Mouse (Mus musculus) adrenal gland, postnatal 4 days (tissue): ENCODE data around the gene Rps6kb1. TPM values are rescaled to one million over a fixed set of nuclear protein-coding genes. Genes with fewer than 3 reads are reported as not detected.

Experiments used
- DNase-seq, 2 experiments: peaks; one replicate each; pipeline ENCODE4 v3.0.0; 2021 to 2022; ENCODE audit warnings: low spot score in 2 of 2, mixed read lengths in 2 of 2
- total RNA-seq, 2 experiments: library from RNA; stranded (reverse); gene quantifications; 2 replicates each; pipeline ENCODE4 v1.2.3; 2021

Gene Rps6kb1
- total RNA-seq, 2 experiments from 2014 or later = 50.5 to 53.2 TPM

DNA sequence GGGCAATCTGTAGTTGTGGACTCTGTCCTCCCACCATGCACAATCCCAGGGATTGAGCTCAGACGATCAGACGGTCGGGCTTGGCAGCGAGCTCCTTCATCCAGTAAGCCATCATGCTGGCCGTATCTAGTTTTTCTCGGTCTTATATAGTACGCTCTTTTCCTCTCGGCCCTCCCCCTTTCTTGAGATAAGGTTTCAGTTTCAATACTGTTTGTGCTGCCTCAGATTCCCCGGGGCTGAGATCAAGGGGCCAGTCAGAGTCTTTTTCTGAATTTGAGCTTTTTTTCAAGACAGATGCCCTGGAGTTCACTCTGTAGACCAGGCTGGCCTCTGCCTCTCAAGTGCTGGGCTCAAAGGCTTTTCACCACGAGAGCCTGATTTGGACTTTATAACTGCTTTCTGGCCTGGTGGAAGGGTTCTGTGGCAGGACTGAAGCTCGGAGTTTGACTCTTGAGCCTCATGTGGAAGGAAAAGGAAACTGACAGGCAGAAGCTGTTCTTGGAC lies 36.7 kb upstream of the Rps6kb1 start:
- no peak for DNase-seq

DNA sequence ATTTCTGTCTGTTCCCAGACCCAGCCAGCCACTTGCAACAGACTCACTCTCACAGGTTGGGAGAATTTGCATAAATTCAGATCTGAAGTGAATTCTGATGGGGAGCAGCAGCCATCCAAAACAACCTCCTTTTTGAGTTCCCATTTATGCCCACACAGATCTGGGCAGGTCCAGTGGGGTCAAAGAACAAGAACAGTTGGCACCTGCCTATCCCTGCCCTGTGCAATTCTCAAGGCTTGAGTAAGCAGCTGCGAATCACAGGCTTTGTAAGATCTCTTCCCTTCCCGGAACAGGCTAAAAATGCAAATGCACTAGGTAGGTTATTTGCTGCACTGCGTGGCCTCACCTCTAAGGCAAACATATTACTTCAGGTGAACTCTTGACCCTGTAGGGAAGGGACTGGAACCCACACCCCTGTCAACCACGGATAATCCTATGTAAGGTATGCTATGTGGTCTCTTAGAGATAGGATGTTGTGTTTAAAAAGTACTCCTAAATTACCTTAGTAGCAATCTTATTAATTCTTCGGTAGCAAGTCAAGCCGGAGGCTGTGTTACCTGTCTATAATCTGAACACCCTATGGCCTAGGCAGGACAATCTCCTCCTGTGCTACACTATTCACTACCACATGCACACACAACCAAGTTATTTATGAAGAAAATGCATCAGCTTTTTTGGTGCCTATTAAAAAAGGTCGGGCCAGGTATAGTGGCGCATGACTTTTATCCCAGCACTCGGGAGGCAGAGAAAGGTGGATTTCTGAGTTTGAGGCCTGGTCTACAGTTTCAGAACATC lies 35.9 kb upstream of the Rps6kb1 start:
- no peak for DNase-seq

DNA sequence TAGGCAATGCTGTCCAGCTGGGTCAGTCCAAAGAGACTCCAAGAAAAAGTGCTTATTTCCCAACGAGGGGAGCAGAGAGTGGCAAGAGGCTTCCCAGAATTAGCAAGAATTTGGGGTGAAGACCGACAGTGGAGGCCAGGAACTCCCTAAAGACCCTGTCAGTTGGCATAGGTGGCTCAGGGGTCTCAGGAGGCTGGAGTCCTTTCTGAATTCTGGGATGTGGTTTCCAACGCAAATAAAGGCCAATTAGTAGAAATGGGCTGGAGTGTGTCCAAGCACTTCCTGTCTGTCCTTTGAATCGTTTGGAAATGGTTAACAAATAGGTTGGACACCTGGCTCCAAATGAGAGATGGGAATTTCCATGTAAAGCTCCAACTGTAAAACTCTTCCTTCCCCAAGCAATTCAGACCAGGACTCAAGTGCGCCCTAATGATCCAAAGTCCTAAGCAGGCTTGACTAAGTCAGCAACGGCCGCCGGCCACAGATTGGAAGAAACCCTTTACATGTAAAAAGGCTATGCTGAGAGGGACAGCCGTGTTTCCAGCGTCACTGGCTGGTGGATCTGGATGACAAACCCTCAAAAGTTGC lies 35.2 kb upstream of the Rps6kb1 start:
- no peak for DNase-seq

DNA sequence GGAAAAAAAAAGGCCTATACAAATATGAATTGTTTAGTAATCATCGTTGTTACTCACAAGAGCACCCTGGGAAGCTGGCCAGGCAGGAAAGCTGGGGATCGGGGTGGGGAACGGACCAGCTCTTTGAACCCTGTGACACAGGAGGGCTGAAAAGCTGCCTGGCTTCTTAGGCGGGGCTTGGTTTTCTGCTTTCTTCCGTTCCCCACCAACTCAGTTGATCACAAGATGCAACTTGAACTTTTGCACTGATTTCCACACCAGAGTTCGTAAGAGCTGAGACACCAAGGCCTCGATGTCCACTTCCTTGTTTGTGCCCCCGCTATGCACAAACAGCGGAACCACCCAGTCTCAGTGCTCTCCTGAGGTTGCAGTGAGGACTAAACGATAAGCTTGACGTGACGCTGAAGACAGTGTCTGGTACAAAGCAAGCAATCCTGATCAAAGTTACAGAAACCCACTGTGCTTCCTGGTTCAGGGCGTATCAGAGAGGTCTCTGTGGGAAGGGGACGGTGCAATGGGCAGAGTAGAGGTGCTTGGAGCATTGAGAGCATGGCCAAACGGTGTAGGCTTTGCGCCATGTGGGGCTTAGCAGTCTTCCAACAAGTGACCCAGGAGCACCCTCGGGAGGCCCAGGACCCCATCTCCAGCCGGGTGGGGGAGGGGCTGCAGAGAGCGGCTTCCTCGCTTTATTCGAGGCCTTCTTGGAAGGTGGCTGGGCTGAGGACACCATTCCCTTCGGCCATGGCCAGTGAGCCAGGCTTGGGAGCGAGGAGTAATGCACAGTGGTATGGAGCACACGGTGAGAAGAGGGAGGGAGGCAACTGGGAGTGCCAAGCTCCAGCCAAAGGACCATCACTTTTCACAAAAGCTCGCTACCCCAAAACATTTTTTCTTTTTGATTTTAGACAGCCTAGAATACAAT lies 34.5 kb upstream of the Rps6kb1 start:
- DNase-seq = no peak

DNA sequence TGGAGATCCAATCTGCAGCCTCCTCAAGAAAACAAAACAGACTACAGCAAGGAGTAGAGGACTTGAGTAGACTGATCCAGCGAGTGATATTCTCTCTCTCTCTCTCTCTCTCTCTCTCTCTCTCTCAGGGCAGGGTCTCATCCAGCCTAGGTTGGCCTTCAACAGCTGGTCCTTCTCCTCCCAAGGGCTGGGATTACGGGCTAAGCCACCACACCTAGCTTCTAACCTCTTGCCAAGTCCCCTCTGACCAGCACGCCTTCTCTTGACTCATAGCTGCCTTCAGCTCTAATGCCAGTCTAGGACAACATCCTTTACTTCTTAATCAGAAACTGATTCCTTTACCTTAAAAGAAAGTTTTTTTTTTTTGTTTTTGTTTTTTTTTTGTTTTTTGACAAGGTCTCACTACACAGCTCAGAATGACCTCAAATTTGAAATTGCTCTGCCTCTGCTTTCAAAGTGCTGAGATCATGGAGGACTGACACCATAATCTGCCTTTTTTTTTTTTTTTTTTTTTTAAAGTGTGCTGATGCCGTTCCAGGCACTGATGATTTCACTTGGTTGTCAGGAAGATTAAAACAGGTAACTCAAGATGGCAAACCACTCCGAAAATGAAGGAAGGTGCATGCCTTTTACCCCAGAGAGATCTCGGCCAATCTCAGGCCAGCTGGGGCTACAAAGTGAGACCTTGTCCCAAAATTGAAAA lies 33.7 kb upstream of the Rps6kb1 start:
- DNase-seq = no peak

DNA sequence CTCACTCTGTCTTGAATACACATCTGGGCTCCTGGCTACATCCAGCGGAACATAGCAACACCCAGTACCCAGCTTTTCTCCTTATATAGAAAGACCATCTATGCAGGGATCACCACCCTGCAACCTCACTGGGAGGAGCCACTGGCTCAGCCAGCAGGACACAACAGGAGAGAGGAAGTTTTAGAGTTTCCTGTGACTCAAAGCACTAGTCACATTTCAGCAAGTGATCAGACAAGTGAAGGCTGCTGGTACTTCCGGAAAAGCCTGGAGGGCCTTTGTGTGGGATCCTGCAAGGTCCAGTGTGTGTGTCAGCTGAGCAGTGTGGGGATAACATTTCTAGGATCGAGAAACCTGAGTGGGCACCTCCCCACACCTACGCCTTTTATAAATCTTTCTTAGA lies 32.6 kb upstream of the Rps6kb1 start:
- no peak for DNase-seq

DNA sequence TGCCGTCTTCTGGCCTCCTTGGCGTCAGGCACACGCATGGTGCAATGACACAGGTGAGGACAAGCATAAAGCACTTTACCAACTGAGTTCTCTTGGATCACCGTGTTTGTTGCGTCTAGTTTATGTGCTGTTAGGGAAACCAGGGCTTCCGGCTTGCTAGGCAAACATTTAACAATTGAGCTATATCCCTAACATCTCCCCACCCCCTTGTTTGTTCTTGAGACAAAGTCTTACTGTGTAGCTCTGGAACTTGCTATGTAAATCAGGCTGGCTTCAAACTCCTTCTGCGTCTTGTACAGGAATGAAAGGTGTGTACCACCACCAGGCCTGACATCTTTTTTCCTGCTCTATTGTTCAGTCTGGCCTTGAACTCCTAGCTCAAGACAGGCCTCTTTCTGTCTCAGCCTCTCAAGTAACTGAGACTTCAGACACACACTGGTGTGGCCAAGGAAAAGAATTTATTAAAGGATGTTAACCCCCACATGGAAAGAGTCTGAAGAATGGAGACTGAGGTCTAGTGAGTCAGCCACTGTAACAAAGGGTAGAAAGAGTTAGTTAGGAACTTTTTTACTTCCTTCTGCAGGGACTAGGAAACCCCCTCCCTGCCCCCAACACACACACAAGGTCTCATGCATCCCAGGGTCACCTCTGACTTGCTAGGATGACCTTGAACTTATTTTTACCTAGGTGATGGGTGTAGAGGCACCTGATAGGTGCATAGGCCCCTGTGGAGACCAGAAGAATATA lies 31.2 kb upstream of the Rps6kb1 start:
- DNase-seq = no peak

DNA sequence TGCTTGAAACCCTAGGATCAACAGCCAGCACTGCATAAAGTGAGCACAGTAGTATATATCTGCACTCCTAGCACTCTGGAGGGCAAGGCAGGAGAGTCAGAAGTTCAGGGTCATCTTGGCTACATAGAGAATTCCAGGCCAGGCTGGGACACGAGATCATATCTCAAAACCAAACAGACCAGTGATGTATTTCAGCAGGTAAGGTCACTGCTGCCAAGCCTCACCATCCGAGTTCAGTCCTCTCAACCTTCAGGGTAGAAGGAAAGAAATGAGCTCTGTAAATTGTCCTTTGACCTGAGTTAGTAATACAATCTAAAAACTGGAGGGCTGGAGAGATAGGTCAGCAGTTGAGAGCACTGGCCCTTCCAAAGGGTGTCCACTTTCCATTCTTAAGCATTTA lies 29.8 kb upstream of the Rps6kb1 start:
- DNase-seq = no peak

DNA sequence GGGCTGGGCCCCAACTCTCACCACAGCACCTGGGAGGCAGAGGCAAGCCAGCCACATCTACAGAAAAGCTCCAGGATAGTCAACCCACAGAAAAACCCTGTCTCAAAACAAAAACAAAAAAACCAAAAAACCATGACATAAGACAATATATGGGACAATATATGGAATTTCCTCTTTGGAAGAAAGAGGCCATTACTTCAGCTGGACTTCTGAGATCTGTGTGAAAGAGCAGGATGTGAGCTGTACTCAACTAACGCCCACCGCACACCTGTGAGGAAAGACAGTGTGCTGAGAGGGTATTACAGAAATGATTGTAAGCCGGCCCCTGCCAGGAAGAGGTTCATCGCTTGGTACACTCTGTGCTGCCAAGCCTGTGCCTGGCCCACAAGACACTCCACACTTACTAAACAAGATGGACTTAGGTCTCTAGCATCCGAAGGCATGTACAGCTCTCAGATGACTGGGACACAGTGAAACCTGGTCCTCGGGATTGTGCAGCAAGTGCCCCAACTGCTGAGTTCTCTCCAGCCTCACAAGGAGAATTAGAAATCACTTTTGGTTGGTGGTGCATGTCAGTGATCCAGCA lies 29.1 kb upstream of the Rps6kb1 start:
- no peak for DNase-seq

DNA sequence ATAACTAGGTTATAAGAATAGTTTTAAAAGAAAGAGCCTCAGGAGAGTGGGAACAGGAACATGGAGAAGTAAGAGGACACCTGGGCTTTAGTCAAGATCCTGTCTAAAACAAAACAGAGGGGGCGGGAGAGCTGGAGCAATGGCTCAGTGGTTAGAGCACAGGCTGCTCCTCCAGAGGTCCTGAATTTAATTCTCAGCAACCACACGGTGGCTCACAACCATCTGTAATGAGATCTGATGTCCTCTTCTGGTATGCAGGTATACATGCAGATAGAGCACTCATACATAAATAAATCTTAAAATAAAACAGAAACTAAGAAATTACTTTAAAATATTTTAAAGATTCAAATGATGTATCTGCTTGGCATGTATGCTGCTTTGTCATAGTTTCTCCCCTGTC lies 28.0 kb upstream of the Rps6kb1 start:
- no peak for DNase-seq

DNA sequence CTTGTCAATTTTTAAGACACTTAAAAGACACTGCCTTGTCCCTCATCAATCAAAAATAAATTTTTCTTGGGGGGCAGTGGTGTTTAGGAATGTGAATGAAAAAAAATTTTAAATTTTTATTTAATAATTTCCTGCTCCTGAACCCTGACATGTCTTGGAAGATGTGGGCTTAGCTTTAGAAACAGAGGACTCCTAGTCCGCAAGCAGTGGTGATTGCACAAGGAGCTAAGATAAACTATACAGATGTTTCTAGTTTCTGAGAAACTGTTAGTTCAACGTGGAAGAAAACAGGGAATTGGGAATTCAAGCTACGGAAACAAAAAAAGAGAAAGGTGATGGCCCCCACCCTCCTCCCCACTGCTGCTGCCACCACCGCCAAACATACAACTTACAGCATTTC lies 27.3 kb upstream of the Rps6kb1 start:
- DNase-seq = no peak

DNA sequence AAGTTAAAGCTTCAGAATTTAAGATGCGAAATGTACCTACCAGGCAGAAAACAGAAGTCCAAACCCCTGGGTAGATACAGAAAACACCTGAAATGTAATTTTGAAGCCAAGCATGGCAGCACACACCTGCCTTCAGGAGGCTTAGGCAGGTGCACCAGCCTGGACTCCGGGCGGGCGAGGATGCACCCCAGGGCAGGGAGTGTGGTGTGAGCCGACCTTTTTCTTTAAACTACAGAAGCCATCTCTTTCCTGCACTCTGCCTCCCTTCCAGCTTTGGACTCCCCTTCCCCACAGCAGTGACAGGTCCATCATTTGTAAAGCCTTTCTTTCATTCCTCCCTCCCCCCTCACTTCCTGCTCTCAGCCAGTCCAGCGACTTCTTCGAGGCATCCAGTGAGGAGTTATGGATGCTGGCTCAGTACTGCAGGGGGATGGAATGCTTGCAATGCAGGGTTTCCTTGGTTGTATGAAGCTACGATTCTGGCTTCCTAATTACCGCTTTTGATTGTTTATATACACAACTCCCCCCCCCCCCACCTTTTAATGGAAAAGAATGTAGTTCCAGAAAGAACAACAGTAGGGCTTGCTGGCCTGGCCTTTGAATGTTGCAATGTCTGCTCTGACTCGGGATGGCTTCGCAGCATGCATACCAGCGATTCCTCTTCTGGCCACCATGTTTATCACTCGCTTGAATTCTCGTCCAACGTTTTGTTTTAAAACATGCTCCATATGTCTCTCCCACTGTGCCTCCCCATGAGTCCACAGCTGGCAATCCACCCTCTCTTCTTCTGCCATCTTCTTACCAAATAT lies 26.6 kb upstream of the Rps6kb1 start:
- DNase-seq = no peak

DNA sequence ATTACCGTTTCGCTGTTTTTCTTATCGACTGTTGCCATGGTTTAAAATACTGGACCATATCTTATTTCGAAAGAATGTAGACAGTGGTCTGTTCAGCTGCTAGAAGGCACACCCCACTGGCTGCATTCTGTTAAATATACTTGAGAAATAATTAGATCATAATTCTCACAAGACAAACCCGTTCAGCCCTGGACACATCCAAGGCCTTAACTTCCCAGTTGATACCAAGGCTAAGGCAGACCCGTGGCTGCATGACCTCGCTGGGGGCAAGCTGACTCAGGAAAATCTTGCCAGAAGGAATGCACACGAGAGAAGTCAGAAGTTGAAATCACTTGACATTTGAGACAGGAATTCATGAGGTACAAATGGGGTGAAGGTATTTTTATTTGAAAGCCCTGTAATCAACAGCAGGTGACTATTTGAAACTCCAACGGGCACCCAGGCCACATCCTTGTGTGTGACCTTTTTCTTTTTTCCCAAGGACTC lies 25.7 kb upstream of the Rps6kb1 start:
- peak in 1 of 2 experiments; percentile 25 for DNase-seq

DNA sequence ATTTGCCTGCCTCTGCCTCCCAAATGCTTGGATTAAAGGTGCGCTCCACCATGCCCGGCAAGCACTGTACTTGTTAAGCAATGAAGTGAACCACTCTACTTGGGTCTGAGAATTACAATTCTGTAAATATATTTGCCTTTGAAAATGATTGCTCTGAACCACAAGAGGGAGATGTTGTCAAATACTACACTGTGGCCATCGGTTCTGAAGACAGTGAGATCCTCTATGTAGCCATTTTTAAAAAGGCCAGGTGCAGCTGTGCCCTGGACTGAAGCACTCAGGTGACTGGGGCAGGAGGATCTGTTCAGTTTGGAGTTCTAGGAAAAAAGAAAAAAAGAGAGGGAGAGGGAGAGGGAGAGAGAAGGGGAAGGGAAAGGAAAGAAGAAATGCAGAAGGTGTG lies 23.8 kb upstream of the Rps6kb1 start:
- no peak for DNase-seq

DNA sequence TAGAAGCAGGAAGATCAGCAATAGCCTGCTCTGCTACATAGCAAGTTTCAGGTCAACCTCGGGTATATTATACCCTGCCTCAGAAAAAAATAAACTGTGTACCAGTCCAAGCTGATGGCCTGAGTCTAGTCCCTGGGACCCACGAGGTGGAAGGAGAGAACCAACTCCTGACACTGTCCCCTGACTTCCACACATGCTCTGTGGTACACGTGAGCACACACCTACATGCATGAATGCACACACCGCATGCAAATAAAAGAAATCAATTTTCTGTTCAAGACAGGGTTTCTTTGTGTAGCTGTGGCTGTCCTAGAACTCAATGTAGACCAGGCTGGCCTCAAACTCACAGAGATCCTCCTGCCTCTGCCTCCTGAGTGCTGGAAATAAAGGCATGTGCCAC lies 13.7 kb upstream of the Rps6kb1 start:
- DNase-seq = no peak

DNA sequence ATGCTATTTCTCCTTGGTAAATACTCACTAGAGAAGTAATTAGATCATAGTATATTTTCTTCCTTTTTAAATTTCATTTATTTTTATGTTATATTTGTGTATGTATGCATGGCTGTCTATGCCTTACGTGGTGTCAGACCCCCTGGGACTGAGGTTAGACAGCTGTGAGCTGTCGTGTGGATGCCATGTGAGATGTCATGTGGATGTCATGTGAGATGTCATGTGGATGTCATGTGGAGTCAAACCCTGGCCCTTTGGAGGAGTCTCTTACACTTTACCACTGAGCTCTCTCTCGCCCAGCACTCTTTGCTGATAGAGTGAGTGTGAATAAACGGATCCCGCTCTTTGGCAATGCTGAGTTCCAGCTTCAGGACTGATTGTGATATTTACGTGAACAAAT lies 8.9 kb upstream of the Rps6kb1 start:
- no peak for DNase-seq

DNA sequence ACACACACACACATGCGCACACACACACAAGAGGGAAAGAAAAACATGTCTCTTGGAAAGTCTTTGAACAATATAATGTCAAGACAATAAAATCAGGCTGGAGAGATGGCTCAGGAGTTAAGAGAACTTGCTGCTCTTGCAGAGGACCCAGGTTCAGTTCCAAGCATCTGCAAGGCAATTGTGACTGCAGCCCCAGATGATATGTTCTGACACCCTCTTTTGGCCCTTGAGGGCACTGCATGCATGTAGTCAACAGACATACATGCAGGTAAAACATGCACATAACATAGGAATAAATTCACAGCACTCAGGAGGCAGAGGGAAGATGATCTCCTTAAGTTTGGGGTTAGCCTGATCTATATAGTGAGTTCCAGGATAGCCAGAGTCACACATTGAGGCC lies 2.8 kb upstream of the Rps6kb1 start:
- no peak for DNase-seq

DNA sequence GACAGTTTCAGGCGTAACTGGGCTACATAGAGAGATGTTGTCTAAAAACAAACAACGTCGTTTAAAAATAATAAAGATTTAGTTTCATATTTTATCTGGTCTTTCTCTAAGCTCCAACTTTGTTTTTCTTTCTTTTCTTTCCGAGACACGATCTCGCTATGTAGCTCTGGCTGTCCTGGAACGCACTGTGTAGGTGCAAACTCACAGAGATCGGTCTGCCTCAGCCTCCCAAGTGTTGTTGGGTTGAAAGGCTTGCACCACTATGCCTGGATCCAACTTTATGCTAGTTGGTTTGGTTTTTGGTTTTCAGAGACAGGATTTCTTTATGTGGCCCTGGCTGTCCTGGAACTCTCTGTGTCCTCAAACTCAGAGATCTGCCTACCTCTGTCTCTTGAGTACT lies 951 bp upstream of the Rps6kb1 start:
- no peak for DNase-seq
